Mouse (Mus musculus): ENCODE measurements around the gene Pagr1a.

Gene Pagr1a

GRCm38 (mm10) chr7:127003620-127004019, 13.5 kb downstream of the Pagr1a start:
- no peak for DNase-seq (ENCODE audit: low read depth, low spot score)

GRCm38 (mm10) chr7:126999568-126999967, 17.6 kb downstream of the Pagr1a start:
- DNase-seq (ENCODE audit: low read depth, low spot score), result no peak

GRCm38 (mm10) chr7:126996449-126996848, 20.7 kb downstream of the Pagr1a start:
- no peak for DNase-seq (ENCODE audit: low read depth, low spot score)

- DNase-seq (ENCODE audit: low read depth, low spot score), result no peak
Measured at GRCm38 (mm10) chr7:126988816-126989215, 28.3 kb downstream of the Pagr1a start.

GRCm38 (mm10) chr7:126986319-126986718, 30.8 kb downstream of the Pagr1a start:
- DNase-seq (ENCODE audit: low read depth, low spot score), result no peak

GRCm38 (mm10) chr7:126984667-126985444, 32.3 kb downstream of the Pagr1a start:
- no peak for DNase-seq (ENCODE audit: low read depth, low spot score)

DNA sequence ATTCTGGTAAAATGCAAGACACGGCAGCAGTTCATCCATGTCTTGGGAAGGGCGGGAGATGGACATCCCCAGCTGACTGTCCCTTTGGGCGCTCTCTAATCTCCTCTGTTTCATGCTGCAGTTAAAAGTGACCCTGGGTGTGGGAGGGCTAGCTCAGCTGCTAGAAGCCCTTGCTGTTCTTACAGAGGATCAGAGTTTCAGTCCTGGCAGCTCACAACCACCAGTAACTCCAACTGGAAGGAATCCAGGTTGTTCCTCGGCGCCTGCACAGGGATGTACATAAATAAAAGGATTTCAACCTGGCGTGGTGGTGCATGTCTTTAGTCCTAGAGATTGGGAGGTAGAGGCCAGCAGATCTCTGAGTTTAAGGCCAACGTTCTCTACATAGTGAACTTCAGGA, 34.0 kb downstream of the Pagr1a start:
- no peak for DNase-seq (ENCODE audit: low read depth, low spot score)

GRCm38 (mm10) chr7:126982054-126982453, 35.1 kb downstream of the Pagr1a start:
- DNase-seq (ENCODE audit: low read depth, low spot score), result no peak

GRCm38 (mm10) chr7:126981601-126982000, 35.6 kb downstream of the Pagr1a start:
- no peak for DNase-seq (ENCODE audit: low read depth, low spot score)

GRCm38 (mm10) chr7:126978841-126979240, 38.3 kb downstream of the Pagr1a start:
- no peak for DNase-seq (ENCODE audit: low read depth, low spot score)

DNA sequence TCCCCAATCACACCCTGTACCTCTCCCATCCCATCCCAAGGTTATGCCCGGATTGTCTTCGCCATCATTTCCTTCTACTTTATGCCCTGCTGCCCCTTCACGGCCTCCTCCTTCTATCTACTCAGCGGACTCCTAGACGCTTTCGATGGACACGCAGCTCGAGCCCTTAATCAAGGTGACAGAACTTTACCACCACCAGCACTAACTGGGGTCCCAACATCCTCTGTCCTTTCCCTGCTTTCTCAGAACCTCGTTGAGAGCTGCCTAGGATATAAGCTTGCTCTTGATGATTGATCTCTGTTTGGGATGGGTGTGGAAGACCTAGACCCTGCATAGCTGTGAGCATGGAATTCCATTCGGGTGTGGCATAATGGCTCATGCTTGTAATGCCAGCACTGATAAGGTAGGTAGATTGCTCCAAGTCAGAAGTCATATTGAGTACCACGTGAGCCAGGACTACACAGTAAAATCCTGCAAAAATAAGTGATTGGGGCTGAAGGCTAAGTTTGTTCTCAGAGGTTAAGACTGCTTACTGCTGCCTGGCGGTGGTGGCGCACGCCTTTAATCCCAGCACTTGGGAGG, 40.2 kb downstream of the Pagr1a start:
- no peak for DNase-seq (ENCODE audit: low read depth, low spot score)

DNA sequence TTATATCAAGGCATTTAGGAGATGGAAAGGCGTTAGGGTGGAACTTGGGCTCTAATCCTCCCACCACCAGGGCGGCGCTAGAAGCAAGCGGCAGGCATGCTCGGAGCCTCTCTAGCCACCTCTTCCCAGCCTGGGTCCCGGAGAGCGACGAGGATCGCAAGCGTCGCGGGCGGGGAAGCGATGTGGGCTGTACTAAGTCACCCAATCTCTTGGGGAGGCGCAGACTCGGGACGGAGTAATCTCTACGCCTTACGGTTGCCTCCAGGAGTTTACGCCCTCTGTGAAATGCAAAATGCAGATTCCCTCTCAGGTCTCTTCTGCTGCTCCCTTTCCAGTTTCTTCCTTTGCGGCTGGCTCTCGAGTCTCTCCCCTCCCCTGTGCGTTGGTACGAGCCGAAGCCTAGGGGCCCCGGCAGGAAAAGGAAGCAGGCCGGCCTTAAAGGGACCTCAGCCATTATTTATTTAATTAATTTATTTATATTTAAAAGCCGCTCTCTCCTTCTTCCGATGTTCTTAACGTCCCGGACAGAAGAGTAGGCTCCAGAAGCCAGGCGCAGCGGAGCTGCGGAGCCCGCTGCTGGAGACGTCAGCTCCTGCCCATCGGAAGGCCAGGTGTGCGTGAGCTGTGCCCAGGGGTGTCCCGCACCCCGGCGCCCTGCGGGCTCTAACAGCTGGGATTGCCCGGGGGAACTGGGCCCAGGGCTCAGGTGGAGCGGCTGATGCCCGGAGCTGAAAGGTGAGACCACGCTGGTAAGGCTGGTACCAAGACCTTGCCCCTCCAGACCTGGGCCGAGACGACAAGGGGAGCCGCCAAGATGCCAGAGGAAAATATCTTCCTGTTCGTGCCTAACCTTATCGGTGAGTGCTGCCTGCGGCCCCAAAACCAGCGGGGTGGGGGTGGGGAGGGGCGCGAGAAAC, 40.9 kb downstream of the Pagr1a start, which contains the start of gene Cdiptos:
TSS of gene Cdiptos (minus strand) at position 149 of the 917 bp plus-strand sequence.
- DNase-seq (ENCODE audit: low read depth, low spot score), result peak; percentile 89

DNA sequence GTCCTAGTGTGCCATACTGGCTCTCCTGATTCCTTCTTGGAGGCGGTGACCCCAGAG, 41.4 kb downstream of the Pagr1a start, which contains the start of gene Cdipt:
TSS of gene Cdipt (plus strand) at position 22 of the 57 bp plus-strand sequence.
- no peak for DNase-seq (ENCODE audit: low read depth, low spot score)

DNA sequence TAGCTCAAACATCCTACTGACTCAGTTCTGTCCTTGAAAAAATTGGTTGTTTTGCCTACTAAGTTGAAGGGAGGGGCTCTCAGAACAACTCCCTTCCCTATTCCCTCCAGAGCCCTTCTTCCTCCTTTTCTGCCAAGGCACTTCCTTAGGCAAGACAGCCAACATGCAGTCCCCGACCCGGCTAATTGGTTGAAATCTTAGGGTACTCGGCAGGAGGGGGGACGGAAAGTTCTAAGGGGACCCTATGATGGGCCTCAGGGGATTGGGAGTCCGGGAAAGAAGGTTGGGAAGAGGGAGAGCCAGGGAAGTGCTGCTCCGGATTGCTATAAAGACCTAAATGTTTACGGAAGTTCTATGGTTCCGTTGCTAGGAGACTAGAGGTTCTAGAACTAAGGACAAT, 41.7 kb downstream of the Pagr1a start:
- DNase-seq (ENCODE audit: low read depth, low spot score), result no peak

DNA sequence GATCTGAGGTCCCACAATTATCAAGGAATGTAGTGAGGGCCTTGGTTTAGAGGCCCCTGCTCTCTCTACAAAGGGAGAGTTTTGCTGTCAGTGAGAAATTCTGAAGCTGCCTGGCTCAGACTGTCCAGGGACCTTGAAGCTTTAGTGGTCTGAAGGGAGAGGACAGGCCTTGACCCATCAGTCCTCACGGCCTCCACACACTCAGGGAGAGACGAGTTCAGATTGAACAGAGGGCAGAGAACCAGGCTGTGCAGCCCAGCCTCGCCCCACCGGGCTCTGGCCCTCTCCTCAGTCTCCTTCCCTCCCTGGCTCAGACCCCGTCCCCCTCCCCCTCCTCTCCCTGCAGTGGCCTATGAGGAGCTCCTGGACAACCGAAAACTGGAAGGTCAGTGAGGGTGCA, 49.8 kb downstream of the Pagr1a start:
- DNase-seq (ENCODE audit: low read depth, low spot score), result no peak

GRCm38 (mm10) chr7:126965568-126965967, 51.6 kb downstream of the Pagr1a start:
- no peak for DNase-seq (ENCODE audit: low read depth, low spot score)
